Mouse (Mus musculus) heart, adult 2 months (tissue): ENCODE measurements around the gene Ctsl. TPM values are rescaled to one million over a fixed set of nuclear protein-coding genes. Genes with fewer than 3 reads are reported as not detected.
A peak's percentile ranks its signal among the peaks of the same experiment; 100 is the strongest.

Source experiments
- DNase-seq, 2 experiments: peaks; one replicate each; pipeline ENCODE4 v3.0.0; 2021
- H3K27ac ChIP-seq: fragments of 200-600 bp; 2 replicates; pipeline ENCODE4 v1.8.1; 2022
- H3K27me3 ChIP-seq: fragments of 200-500 bp; 2 replicates; pipeline ENCODE4 v1.6.1; 2012; ENCODE audit warnings: mild to moderate bottlenecking, low read length, inconsistent platforms, mixed read lengths; ENCODE audit not compliant: control insufficient read depth, insufficient read depth
- H3K36me3 ChIP-seq: fragments of 200-500 bp; 2 replicates; pipeline ENCODE4 v1.6.1; 2012; ENCODE audit warnings: low read length, inconsistent platforms; ENCODE audit not compliant: control insufficient read depth, insufficient read depth
- H3K4me1 ChIP-seq: fragments of 200-500 bp; 2 replicates; pipeline ENCODE4 v1.6.1; 2011; ENCODE audit warnings: low read length; ENCODE audit not compliant: control insufficient read depth, insufficient read depth
- H3K4me3 ChIP-seq: fragments of 200-600 bp; 2 replicates; pipeline ENCODE4 v1.8.1; 2022
- H3K79me2 ChIP-seq: fragments of 200-500 bp; replicated peaks from 2 replicates; pipeline ENCODE4 v1.6.1; 2012; ENCODE audit warnings: mild to moderate bottlenecking, inconsistent platforms, low read length, moderate library complexity, mixed read lengths; ENCODE audit not compliant: control insufficient read depth, insufficient read depth
- H3K9ac ChIP-seq: fragments of 200-500 bp; 2 replicates; pipeline ENCODE4 v1.6.1; 2012; ENCODE audit warnings: low read depth, mild to moderate bottlenecking, control low read depth, inconsistent platforms, low read length, mixed read lengths
- CTCF ChIP-seq: fragments of 200-600 bp; IDR thresholded peaks from 2 replicates; pipeline ENCODE4 v1.8.1; 2022; ENCODE audit warnings: antibody characterized with exemption, mild to moderate bottlenecking, moderate library complexity
- EP300 ChIP-seq: fragments of 200-500 bp; IDR thresholded peaks from 2 replicates; pipeline ENCODE4 v1.6.1; 2011; ENCODE audit warnings: low read depth, low read length, control low read depth; ENCODE audit not compliant: insufficient read depth
- POLR2A ChIP-seq: fragments of 200-500 bp; IDR thresholded peaks from 2 replicates; pipeline ENCODE4 v1.6.1; 2011; ENCODE audit warnings: mild to moderate bottlenecking, low read depth, low read length, control low read depth; ENCODE audit not compliant: insufficient read depth
- WGBS: fragments of 180-500 bp; shearing (Covaris S2); methylation state at CpG from one replicate; pipeline ENCODE4 v1.1.7; 2018; 5-methylcytosine and 5-hydroxymethylcytosine counted together
- intact Hi-C: fragments of 180-260 bp; cut with DNase I; formaldehyde crosslinking; loops from one replicate; pipeline ENCODE4 v1.15.1; 2025
- polyA plus RNA-seq: library from polyadenylated mRNA; depleted of rRNA; stranded (reverse); fragments of >200 nt; gene quantifications from 2 replicates; pipeline ENCODE4 v1.2.3, GENCODE M21; 2012
- total RNA-seq, 2 experiments: library from RNA; stranded (reverse); gene quantifications; 2 replicates each; pipeline ENCODE4 v1.2.3; 2021

The Ctsl gene
- total and polyA plus RNA-seq, 3 experiments, result 90.0 to 288 (median 221) TPM

GRCm38 (mm10) chr13:64410604-64411003, 39.9 kb upstream of the Ctsl start:
- TF ChIP-seq POLR2A (no peak), EP300 (no peak), CTCF (no peak)
- Histone ChIP-seq H3K27me3 (no peaks in the 10 kb centered on the region), H3K4me3 (no peak overlapping the region), H3K36me3 (no peaks in the 10 kb centered on the region), H3K79me2 (no peaks in the 10 kb centered on the region), H3K9ac (no peak overlapping the region), H3K27ac (no peak overlapping the region), H3K4me1 (no peaks in the 10 kb centered on the region)
- intact Hi-C loops, result no loop called here
- WGBS, result 43% methylated on average over 5 of the region's 5 CpGs
- no peak for DNase-seq

GRCm38 (mm10) chr13:64407992-64408391, 37.3 kb upstream of the Ctsl start:
- intact Hi-C loops, result no loop called here
- no peaks in the 10 kb centered on the region for H3K79me2 ChIP-seq
- H3K27ac ChIP-seq, result no peak overlapping the region
- no peak for DNase-seq
- no peaks in the 10 kb centered on the region for H3K27me3 ChIP-seq
- H3K4me1 ChIP-seq, result no peaks in the 10 kb centered on the region; the same call in 1 of the 2 replicates
- 72% methylated on average over 5 of the region's 5 CpGs for WGBS
- TF ChIP-seq POLR2A, result no peak
- H3K36me3 ChIP-seq, result no peaks in the 10 kb centered on the region; the same call in 1 of the 2 replicates
- H3K9ac ChIP-seq, result no peak overlapping the region
- no peak overlapping the region for H3K4me3 ChIP-seq

- no peaks in the 10 kb centered on the region for H3K27me3 ChIP-seq
- H3K4me3 ChIP-seq, result no peak overlapping the region
- peaks cover 10% of the 10 kb centered on the region for H3K36me3 ChIP-seq
- no peaks in the 10 kb centered on the region for H3K79me2 ChIP-seq
- TF ChIP-seq EP300 (no peak), POLR2A (no peak), CTCF (no peak)
- intact Hi-C loops, result no loop called here
- H3K4me1 ChIP-seq, result peaks cover 8% of the 10 kb centered on the region
- 40% methylated on average over 6 of the region's 6 CpGs for WGBS
- no peak overlapping the region for H3K9ac ChIP-seq
- peak in 1 of 2 experiments; percentile 26 for DNase-seq
- H3K27ac ChIP-seq, result no peak overlapping the region
These were observed 34.9 kb upstream of the Ctsl start for GRCm38 (mm10) chr13:64405550-64405949.

GRCm38 (mm10) chr13:64403519-64403918, 32.8 kb upstream of the Ctsl start:
- intact Hi-C loops, result loop anchor here (2.0 kb wide), 1 partner anchor 27 kb away; no protein-coding TSS in a partner anchor
- peaks cover 10% of the 10 kb centered on the region for H3K36me3 ChIP-seq
- H3K27ac ChIP-seq, result peak overlapping the region; percentile 16
- H3K27me3 ChIP-seq, result no peaks in the 10 kb centered on the region
- no peaks in the 10 kb centered on the region for H3K79me2 ChIP-seq
- DNase-seq, result no peak
- H3K9ac ChIP-seq, result no peak overlapping the region
- TF ChIP-seq CTCF, result no peak
- no peak for TF ChIP-seq EP300
- TF ChIP-seq POLR2A, result no peak
- peaks cover 8% of the 10 kb centered on the region for H3K4me1 ChIP-seq
- H3K4me3 ChIP-seq, result no peak overlapping the region
- 25% methylated on average over 3 of the region's 3 CpGs for WGBS

- H3K27me3 ChIP-seq, result no peaks in the 10 kb centered on the region
- peaks cover 10% of the 10 kb centered on the region for H3K4me1 ChIP-seq
- H3K36me3 ChIP-seq, result peaks cover 10% of the 10 kb centered on the region
- TF ChIP-seq POLR2A, result no peak
- TF ChIP-seq CTCF, result no peak
- TF ChIP-seq EP300, result no peak
- H3K27ac ChIP-seq, result no peak overlapping the region; the same call in 1 of the 2 replicates
- intact Hi-C loops, result loop anchor here (2.0 kb wide), 1 partner anchor 28 kb away; no protein-coding TSS in a partner anchor
- no peaks in the 10 kb centered on the region for H3K79me2 ChIP-seq
- H3K4me3 ChIP-seq, result no peak overlapping the region
- no peak for DNase-seq
- H3K9ac ChIP-seq, result no peak overlapping the region
- 78% methylated on average over 8 of the region's 8 CpGs for WGBS
These were observed 32.3 kb upstream of the Ctsl start for GRCm38 (mm10) chr13:64402951-64403460.

- WGBS, result 46% methylated on average over 10 of the region's 10 CpGs
These were observed 31.8 kb upstream of the Ctsl start for GRCm38 (mm10) chr13:64402504-64402949.

More at GRCm38 (mm10) chr13:64402504-64402949, 31.8 kb upstream of the Ctsl start:
- H3K9ac ChIP-seq, result no peak overlapping the region
- no peaks in the 10 kb centered on the region for H3K27me3 ChIP-seq
- peak overlapping the region; percentile 78 for H3K27ac ChIP-seq
- TF ChIP-seq CTCF, result no peak
- no peak for TF ChIP-seq EP300
- TF ChIP-seq POLR2A, result no peak
- no peak for DNase-seq
- intact Hi-C loops, result loop anchor here (2.0 kb wide), 1 partner anchor 28 kb away; no protein-coding TSS in a partner anchor
- peaks cover 10% of the 10 kb centered on the region for H3K36me3 ChIP-seq
- no peaks in the 10 kb centered on the region for H3K79me2 ChIP-seq
- no peak overlapping the region for H3K4me3 ChIP-seq
- H3K4me1 ChIP-seq, result peaks cover 10% of the 10 kb centered on the region
